Mouse (Mus musculus) MEL (cell line): ENCODE results near the gene Atp10a.

Source experiments
- CTCF ChIP-seq, 3 experiments: IDR thresholded peaks in 2 of 3; conservative IDR thresholded peaks in 1 of 3; 2 replicates each; pipeline ENCODE4 v1.5.1; 2011 to 2012; ENCODE audit warnings: low read length in 3 of 3, low read depth in 2 of 3, mild to moderate bottlenecking in 2 of 3, improper control_type of control experiment in 1 of 3, inconsistent platforms in 1 of 3, mixed read lengths in 1 of 3, moderate library complexity in 1 of 3; ENCODE audit not compliant: control insufficient read depth in 1 of 3, insufficient read depth in 1 of 3, poor library complexity in 1 of 3, severe bottlenecking in 1 of 3
- E2F4 ChIP-seq: IDR thresholded peaks from 2 replicates; pipeline ENCODE4 v1.6.1; 2011; ENCODE audit warnings: low read depth, low read length, improper control_type of control experiment, borderline replicate concordance
- EP300 ChIP-seq, 2 experiments: IDR thresholded peaks; 2 replicates each; pipeline ENCODE4 v1.6.1; 2011; ENCODE audit warnings: improper control_type of control experiment in 2 of 2, low read length in 2 of 2, low read depth in 1 of 2, mild to moderate bottlenecking in 1 of 2
- GABPA ChIP-seq: IDR thresholded peaks from 2 replicates; pipeline ENCODE4 v1.6.1; 2012; ENCODE audit warnings: low read depth, mild to moderate bottlenecking, inconsistent platforms, low read length, improper control_type of control experiment, moderate library complexity
- HCFC1 ChIP-seq: IDR thresholded peaks from 2 replicates; pipeline ENCODE4 v1.6.1; 2012; ENCODE audit warnings: low read depth, mild to moderate bottlenecking, inconsistent platforms, low read length, improper control_type of control experiment, moderate library complexity
- JUND ChIP-seq: IDR thresholded peaks from 2 replicates; pipeline ENCODE4 v1.6.1; 2011; ENCODE audit warnings: low read depth, mild to moderate bottlenecking, improper control_type of control experiment, low read length
- MAFK ChIP-seq: IDR thresholded peaks from 2 replicates; pipeline ENCODE4 v1.6.1; 2011; ENCODE audit warnings: low read depth, mild to moderate bottlenecking, low read length, improper control_type of control experiment, borderline replicate concordance
- MAZ ChIP-seq: IDR thresholded peaks from 2 replicates; pipeline ENCODE4 v1.6.1; 2012; ENCODE audit warnings: low read depth, mild to moderate bottlenecking, inconsistent platforms, low read length, improper control_type of control experiment
- MYC ChIP-seq: IDR thresholded peaks from 2 replicates; pipeline ENCODE4 v1.6.1; 2011; ENCODE audit warnings: low read depth, mild to moderate bottlenecking, low read length, improper control_type of control experiment, moderate library complexity
- POLR2A ChIP-seq, 2 experiments: IDR thresholded peaks; 2 replicates each; pipeline ENCODE4 v1.6.1; 2011 to 2012; ENCODE audit warnings: low read length in 2 of 2, mild to moderate bottlenecking in 2 of 2, control low read depth in 1 of 2, improper control_type of control experiment in 1 of 2, low read depth in 1 of 2, moderate library complexity in 1 of 2; ENCODE audit not compliant: control insufficient read depth in 1 of 2, insufficient read depth in 1 of 2, poor library complexity in 1 of 2
- RCOR1 ChIP-seq: IDR thresholded peaks from 2 replicates; pipeline ENCODE4 v1.6.1; 2012; ENCODE audit warnings: low read depth, mild to moderate bottlenecking, inconsistent platforms, low read length, improper control_type of control experiment
- TCF12 ChIP-seq: IDR thresholded peaks from 2 replicates; pipeline ENCODE4 v1.6.1; 2014; ENCODE audit warnings: low read depth, mild to moderate bottlenecking, inconsistent platforms, low read length, improper control_type of control experiment, moderate library complexity
- UBTF ChIP-seq: IDR thresholded peaks from 2 replicates; pipeline ENCODE4 v1.6.1; 2012; ENCODE audit warnings: low read depth, mild to moderate bottlenecking, inconsistent platforms, low read length, improper control_type of control experiment, moderate library complexity, borderline replicate concordance; ENCODE audit not compliant: insufficient read depth
- ZMIZ1 ChIP-seq: IDR thresholded peaks from 2 replicates; pipeline ENCODE4 v1.6.1; 2012; ENCODE audit warnings: low read depth, mild to moderate bottlenecking, inconsistent platforms, low read length, improper control_type of control experiment, moderate library complexity

GRCm38 (mm10) chr7:58716626-58717025 is 60.7 kb downstream of the Atp10a start:
- TF ChIP-seq HCFC1 (no peak), UBTF (no peak), POLR2A (IDR thresholded peaks at IDR 0.05; ENCODE audit: control insufficient read depth in 1 of 2, insufficient read depth in 1 of 2, low read depth in 1 of 2, low read length in 2 of 2, poor library complexity in 1 of 2) (no peak), MYC (no peak), JUND (no peak), CTCF (IDR thresholded peaks at IDR 0.05 in 2 of 3, conservative IDR thresholded peaks at IDR 0.05 in 1 of 3; ENCODE audit: control insufficient read depth in 1 of 3, insufficient read depth in 1 of 3, low read depth in 2 of 3, low read length in 3 of 3, poor library complexity in 1 of 3, severe bottlenecking in 1 of 3) (no peak), ZMIZ1 (no peak), MAFK (no peak), MAZ (no peak), RCOR1 (no peak), EP300 (IDR thresholded peaks at IDR 0.05; ENCODE audit: low read depth in 1 of 2, low read length in 2 of 2) (no peak), E2F4 (no peak), TCF12 (no peak), GABPA (no peak)
